Mouse (Mus musculus) ES-Bruce4 (cell line): ENCODE data around the gene Rinl.

Source experiments
- CTCF ChIP-seq: IDR thresholded peaks from one replicate; pipeline ENCODE4 v1.8.1; 2011; ENCODE audit warnings: low read depth, low read length
- EP300 ChIP-seq: IDR thresholded peaks from 2 replicates; pipeline ENCODE4 v1.6.1; 2011; ENCODE audit warnings: low read depth, low read length; ENCODE audit not compliant: insufficient read depth
- POLR2A ChIP-seq: IDR thresholded peaks from one replicate; pipeline ENCODE4 v1.8.1; 2011; ENCODE audit warnings: low read length; ENCODE audit not compliant: insufficient read depth

GRCm38 (mm10) chr7:28817524-28817923 lies 28.8 kb downstream of the Rinl start:
- TF ChIP-seq CTCF (no peak), POLR2A (no peak), EP300 (no peak)
